Mouse (Mus musculus) embryo, embryonic 11 days (tissue): Measurements from ENCODE around the gene Ranbp17.

Experiments used
- DNase-seq: peaks from one replicate; pipeline ENCODE4 v3.0.0-alpha.2; 2015

Ranbp17 gene

GRCm38 (mm10) chr11:33195531-33196446, 317.8 kb downstream of the Ranbp17 start:
- DNase-seq: peak; percentile 43

GRCm38 (mm10) chr11:33195061-33195460, 318.5 kb downstream of the Ranbp17 start:
- peak; percentile 22 for DNase-seq

- DNase-seq: peak; percentile 68
Measured at GRCm38 (mm10) chr11:33193695-33194094, 319.9 kb downstream of the Ranbp17 start.

GRCm38 (mm10) chr11:33181804-33182203, 331.7 kb downstream of the Ranbp17 start:
- DNase-seq: no peak

- DNase-seq: peak; percentile 68
Measured at GRCm38 (mm10) chr11:33180701-33181116, 332.8 kb downstream of the Ranbp17 start.

DNA sequence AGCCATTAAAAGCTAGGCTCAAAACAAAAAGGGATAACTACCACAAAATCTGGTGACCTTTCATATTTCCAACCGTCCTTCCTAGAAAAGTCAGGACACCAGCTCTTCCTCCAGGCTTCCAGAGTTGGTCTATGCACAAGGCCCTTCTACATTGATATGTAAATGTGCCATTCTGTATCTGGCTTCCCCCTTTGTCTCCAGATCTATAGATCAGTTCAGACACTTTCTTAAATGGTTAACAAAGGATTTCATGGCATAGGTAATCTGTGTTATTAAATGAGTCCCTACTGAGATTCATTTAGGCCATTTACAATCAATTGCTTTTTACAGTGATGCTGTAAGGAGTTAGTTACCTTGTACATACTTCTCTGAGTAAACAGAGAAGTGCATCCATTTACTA, 333.7 kb downstream of the Ranbp17 start:
- DNase-seq: no peak

- DNase-seq: peak; percentile 86
Measured at GRCm38 (mm10) chr11:33176525-33177245, 336.9 kb downstream of the Ranbp17 start.

GRCm38 (mm10) chr11:33175768-33176167, 337.8 kb downstream of the Ranbp17 start:
- DNase-seq: no peak

DNA sequence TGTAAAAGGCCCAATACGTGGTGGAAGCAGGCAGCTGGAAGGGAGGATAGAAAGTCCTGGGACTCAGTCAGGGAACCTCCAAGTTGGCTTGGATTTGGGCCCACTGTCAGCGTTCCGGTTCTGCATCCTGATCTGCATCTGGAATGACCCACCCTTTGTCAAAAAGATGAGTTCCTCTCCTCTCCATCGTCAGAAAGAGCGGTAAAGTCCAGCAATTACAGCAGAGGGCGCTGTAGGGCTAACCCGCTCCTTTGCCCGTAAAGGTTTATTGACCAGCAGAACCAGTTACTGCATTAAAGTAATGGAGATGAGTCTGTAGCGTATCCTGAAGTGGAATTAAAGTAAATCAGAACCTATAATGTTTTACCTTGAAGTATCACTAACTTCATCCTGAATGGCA, 343.1 kb downstream of the Ranbp17 start:
- DNase-seq: peak; percentile 67

GRCm38 (mm10) chr11:33162998-33163506, 350.5 kb downstream of the Ranbp17 start, which contains the start of gene Npm1:
Gene Npm1 (minus strand): TSS chr11:33163206.
- peak; percentile 100 for DNase-seq

- peak; percentile 87 for DNase-seq
Measured at GRCm38 (mm10) chr11:33162211-33162997, 351.1 kb downstream of the Ranbp17 start.
